Mouse (Mus musculus): ENCODE measurements around the gene Cep83. TPM values are rescaled to one million over a fixed set of nuclear protein-coding genes. Genes with fewer than 3 reads are reported as not detected.
A peak's percentile ranks its signal among the peaks of the same experiment; 100 is the strongest.

Gene Cep83
- polyA plus RNA-seq, 1 experiment from 2014 or later: 18.6 TPM

DNA sequence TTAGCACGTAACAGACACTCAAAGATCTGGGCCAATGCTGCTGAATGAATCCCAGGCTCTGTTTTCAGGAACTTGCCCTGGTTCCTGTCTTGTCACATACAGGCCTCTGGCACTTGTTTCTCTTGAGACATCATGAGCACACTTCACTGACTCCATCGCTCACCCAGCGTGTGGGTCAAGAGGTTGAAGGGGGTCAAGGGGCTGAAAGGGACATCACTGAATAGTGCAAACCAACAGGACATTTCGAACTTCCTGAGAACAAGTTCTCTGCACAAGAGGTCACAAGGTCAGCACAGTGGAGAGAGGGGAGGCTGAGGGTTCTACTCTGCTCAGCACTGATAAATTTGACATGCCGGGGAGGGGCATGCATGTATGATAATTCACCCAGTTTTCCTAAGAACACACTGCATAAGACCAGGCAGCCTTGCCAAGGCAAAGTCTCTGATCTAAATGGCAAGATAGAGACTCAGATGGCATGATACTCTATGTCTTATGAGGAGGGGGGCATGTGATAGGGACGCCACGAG is 121.6 kb downstream of the Cep83 start:
- no peaks in the 10 kb centered on the region for H3K36me3 ChIP-seq
- H3K9ac ChIP-seq: no peak overlapping the region
- H3K9me3 ChIP-seq: no peaks in the 10 kb centered on the region
- no peaks in the 10 kb centered on the region for H3K27me3 ChIP-seq (replicated peaks)
- WGBS: 63% methylated on average over 7 of the region's 7 CpGs
- no peaks in the 10 kb centered on the region for H3K4me1 ChIP-seq
- no peak overlapping the region for H3K4me3 ChIP-seq (replicated peaks)
- H3K4me2 ChIP-seq: no peak overlapping the region
- no peak for ATAC-seq (ENCODE audit: insufficient read depth, low FRiP score, low read depth)
- no peak overlapping the region for H3K27ac ChIP-seq

DNA sequence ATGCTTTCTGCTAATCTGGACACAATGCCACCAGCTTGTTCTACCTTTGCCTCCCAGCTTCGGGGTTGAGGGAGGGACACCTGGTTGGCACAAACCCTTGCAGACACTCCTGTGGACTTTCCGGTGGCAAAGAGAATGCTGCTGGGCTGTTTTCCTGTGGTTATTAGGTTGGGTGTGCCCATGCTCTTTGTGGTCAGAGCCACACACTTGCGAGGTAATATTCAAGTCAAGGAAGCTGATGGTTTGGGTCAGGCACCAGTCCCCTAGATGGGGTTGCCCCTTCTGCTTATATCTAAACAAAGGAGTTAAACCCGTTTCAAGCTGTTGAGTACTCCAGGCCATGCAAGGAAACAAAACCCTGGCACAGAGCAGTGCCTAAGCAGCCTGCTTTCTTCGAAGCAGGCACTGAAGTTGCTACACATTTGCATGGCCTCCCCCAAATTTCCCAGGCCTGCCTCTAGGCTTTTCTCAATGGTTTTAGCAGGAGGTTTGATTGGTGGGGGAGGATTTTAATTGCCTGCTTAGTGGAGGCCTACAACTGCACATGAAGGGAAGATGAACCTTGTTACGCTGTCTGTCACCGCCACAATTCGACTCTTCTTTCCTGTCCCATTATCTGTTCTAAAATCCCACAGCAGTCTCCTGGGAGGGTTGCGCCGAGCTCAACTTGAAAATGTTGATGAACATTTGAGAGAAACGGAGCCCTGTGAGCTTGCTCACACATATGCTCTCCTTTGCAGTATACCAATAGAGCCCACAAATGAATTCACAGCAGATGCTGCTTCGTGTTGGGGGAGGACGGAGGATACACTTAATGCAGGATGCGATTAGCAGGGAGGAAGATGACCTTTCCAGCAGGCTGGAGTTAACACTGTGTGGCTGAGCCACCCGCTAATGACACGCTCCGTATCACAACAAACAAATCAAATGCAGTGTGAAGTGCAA is 123.7 kb downstream of the Cep83 start:
- no peaks in the 10 kb centered on the region for H3K4me1 ChIP-seq
- no peak for ATAC-seq (ENCODE audit: insufficient read depth, low FRiP score, low read depth)
- H3K36me3 ChIP-seq: no peaks in the 10 kb centered on the region
- WGBS: 72% methylated on average over 17 of the region's 17 CpGs
- no peak overlapping the region for H3K4me2 ChIP-seq
- H3K9ac ChIP-seq: no peak overlapping the region
- H3K27ac ChIP-seq: no peak overlapping the region
- no peaks in the 10 kb centered on the region for H3K27me3 ChIP-seq (replicated peaks)
- H3K9me3 ChIP-seq: no peaks in the 10 kb centered on the region
- H3K4me3 ChIP-seq (replicated peaks): no peak overlapping the region

DNA sequence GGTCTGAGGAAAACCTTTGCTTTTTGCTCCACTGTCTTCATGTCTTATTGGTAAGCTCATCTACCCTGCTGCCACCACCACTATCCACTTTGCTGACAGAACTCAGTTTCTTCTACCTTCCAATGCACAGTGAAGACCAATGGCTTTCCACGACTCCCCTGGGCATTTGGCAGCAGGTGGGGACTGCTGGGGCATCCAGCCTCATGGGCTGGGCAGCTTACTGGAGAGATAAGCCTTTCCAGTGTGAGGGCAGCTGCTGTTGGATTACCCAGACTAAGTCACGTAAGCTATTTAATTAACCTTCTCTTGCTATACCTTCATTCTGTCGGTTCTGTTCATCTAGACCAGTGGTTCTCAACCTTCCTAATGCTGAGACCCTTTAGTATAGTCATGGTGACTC is 129.7 kb downstream of the Cep83 start:
- no peak for ATAC-seq (ENCODE audit: insufficient read depth, low FRiP score, low read depth)
- H3K9ac ChIP-seq: no peak overlapping the region
- H3K27me3 ChIP-seq (replicated peaks): no peaks in the 10 kb centered on the region
- H3K9me3 ChIP-seq: no peaks in the 10 kb centered on the region
- H3K4me2 ChIP-seq: no peak overlapping the region
- H3K4me1 ChIP-seq: no peaks in the 10 kb centered on the region
- no peak overlapping the region for H3K27ac ChIP-seq
- no peak overlapping the region for H3K4me3 ChIP-seq (replicated peaks)
- H3K36me3 ChIP-seq: no peaks in the 10 kb centered on the region
- 88% methylated on average over 3 of the region's 3 CpGs for WGBS

- no peaks in the 10 kb centered on the region for H3K36me3 ChIP-seq
- H3K4me3 ChIP-seq (replicated peaks): no peak overlapping the region
- 87% methylated on average over 17 of the region's 17 CpGs for WGBS
- H3K9ac ChIP-seq: no peak overlapping the region
- H3K4me2 ChIP-seq: no peak overlapping the region
- no peak for ATAC-seq (ENCODE audit: insufficient read depth, low FRiP score, low read depth)
- no peaks in the 10 kb centered on the region for H3K27me3 ChIP-seq (replicated peaks)
- no peak overlapping the region for H3K27ac ChIP-seq
- no peaks in the 10 kb centered on the region for H3K9me3 ChIP-seq
- no peaks in the 10 kb centered on the region for H3K4me1 ChIP-seq
These were observed 130.6 kb downstream of the Cep83 start for GRCm38 (mm10) chr10:94818781-94819665.

GRCm38 (mm10) chr10:94823971-94824760 is 135.7 kb downstream of the Cep83 start:
- no peaks in the 10 kb centered on the region for H3K9me3 ChIP-seq
- no peak overlapping the region for H3K4me2 ChIP-seq
- peaks cover 5% of the 10 kb centered on the region; the same call in 1 of the 2 replicates for H3K4me1 ChIP-seq
- WGBS: 52% methylated on average over 11 of the region's 11 CpGs
- H3K27ac ChIP-seq: no peak overlapping the region
- no peak for ATAC-seq (ENCODE audit: insufficient read depth, low FRiP score, low read depth)
- H3K36me3 ChIP-seq: no peaks in the 10 kb centered on the region
- no peaks in the 10 kb centered on the region for H3K27me3 ChIP-seq (replicated peaks)
- H3K4me3 ChIP-seq (replicated peaks): no peak overlapping the region
- no peak overlapping the region for H3K9ac ChIP-seq

DNA sequence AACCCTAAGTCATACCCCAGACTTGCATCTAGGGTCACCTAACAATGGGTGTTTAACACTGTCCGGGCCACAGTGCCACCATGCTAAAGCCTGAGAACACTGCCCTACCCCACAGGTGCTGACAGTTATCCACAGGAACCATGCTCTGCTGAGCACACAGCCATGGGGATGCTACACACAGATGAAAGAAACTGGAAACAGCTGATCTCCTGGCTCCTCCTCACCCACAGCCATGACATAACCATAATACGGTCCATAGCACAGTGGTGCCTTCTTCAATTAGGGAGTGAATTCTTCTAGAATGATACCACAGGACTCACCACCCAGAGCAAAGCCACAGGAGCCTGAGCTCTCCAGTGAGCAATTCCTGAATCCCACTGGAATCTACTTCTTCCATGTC is 137.5 kb downstream of the Cep83 start:
- ATAC-seq (ENCODE audit: insufficient read depth, low FRiP score, low read depth): no peak
- H3K27ac ChIP-seq: no peak overlapping the region
- no peaks in the 10 kb centered on the region for H3K27me3 ChIP-seq (replicated peaks)
- no peak overlapping the region for H3K9ac ChIP-seq
- H3K4me2 ChIP-seq: no peak overlapping the region
- peaks cover 12% of the 10 kb centered on the region; the same call in 1 of the 2 replicates for H3K4me1 ChIP-seq
- no peaks in the 10 kb centered on the region for H3K9me3 ChIP-seq
- no peaks in the 10 kb centered on the region for H3K36me3 ChIP-seq
- no peak overlapping the region for H3K4me3 ChIP-seq (replicated peaks)
- 92% methylated on average over 2 of the region's 2 CpGs for WGBS

DNA sequence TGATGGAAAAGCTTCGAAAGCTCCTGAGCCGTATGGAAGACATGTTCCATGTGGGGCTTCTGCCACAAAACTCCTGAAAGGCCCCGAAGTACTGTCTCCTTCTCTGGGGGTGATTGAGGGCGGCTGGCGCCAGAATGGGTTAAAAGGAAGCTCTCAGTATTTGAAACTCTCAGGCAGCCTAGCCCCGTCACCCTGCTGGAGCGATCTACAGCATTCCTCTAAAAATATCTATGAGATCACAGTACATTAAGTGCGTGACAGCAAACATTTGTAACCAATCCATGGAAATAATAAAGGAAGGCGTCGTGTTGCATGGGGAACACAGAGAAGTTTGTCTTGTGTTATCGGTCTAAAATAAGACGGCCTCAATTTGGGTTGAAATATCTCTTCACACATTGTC is 138.0 kb downstream of the Cep83 start:
- no peak overlapping the region for H3K27ac ChIP-seq
- peaks cover 14% of the 10 kb centered on the region; the same call in 1 of the 2 replicates for H3K4me1 ChIP-seq
- no peak overlapping the region for H3K4me2 ChIP-seq
- H3K27me3 ChIP-seq (replicated peaks): no peaks in the 10 kb centered on the region
- no peak overlapping the region for H3K4me3 ChIP-seq (replicated peaks)
- no peak overlapping the region for H3K9ac ChIP-seq
- H3K9me3 ChIP-seq: no peaks in the 10 kb centered on the region
- H3K36me3 ChIP-seq: no peaks in the 10 kb centered on the region
- WGBS: 76% methylated on average over 12 of the region's 12 CpGs
- ATAC-seq (ENCODE audit: insufficient read depth, low FRiP score, low read depth): no peak

DNA sequence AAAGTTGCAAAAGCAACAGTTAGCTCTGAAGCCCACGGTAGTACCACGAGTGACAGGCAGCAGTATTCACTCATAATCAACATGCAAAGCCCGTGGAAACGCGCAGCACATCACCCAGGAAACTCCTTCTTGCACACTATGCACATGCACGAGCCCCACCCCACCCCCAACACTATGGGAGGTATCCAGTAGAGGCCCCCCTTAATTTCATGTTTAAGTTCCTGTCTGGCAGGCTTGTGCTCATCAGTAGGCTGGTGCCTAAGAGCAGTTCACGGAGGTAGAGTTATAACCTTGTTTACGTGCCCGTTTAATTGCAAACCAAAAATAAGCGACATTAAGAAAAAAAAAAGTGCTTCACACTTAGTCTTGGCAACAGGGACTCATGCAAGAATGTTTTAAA is 138.9 kb downstream of the Cep83 start:
- Histone ChIP-seq H3K27ac (no peak overlapping the region), H3K4me1 (peaks cover 14% of the 10 kb centered on the region; the same call in 1 of the 2 replicates), H3K27me3 (replicated peaks) (no peaks in the 10 kb centered on the region), H3K9ac (no peak overlapping the region), H3K36me3 (no peaks in the 10 kb centered on the region), H3K4me3 (replicated peaks) (no peak overlapping the region), H3K4me2 (no peak overlapping the region), H3K9me3 (no peaks in the 10 kb centered on the region)
- ATAC-seq (ENCODE audit: insufficient read depth, low FRiP score, low read depth): no peak
- 80% methylated on average over 10 of the region's 10 CpGs for WGBS

GRCm38 (mm10) chr10:94827890-94828733 is 139.7 kb downstream of the Cep83 start:
- Histone ChIP-seq H3K27ac (no peak overlapping the region), H3K27me3 (replicated peaks) (no peaks in the 10 kb centered on the region), H3K4me1 (peaks cover 14% of the 10 kb centered on the region; the same call in 1 of the 2 replicates), H3K9ac (no peak overlapping the region), H3K36me3 (no peaks in the 10 kb centered on the region), H3K9me3 (no peaks in the 10 kb centered on the region), H3K4me3 (replicated peaks) (no peak overlapping the region), H3K4me2 (no peak overlapping the region)
- no peak for ATAC-seq (ENCODE audit: insufficient read depth, low FRiP score, low read depth)
- WGBS: 83% methylated on average over 14 of the region's 14 CpGs

DNA sequence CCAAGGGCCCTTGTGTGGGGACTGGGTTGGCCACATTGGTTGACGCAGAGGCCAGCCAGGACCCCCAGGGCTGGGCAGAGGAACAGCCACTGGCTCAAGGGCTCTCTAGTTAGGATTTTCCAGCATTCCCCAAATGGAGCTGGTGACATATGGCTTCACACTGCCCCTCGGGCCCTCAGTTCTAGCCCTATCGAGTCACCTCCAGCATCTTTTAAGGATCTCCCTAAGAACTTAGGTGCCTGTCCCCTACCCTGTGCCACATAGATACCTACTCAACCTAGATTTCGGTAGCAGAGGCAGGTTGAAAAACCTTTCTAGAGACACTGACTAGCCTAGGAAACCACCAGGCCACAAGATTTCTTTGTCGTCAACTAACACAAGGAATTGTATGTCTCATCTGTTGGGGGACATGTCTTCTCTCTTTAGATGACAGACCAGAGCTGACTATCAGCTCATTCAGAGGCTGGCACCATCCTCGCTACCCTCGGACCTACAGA is 140.3 kb downstream of the Cep83 start:
- no peak for ATAC-seq (ENCODE audit: insufficient read depth, low FRiP score, low read depth)
- H3K36me3 ChIP-seq: no peaks in the 10 kb centered on the region
- H3K9me3 ChIP-seq: no peaks in the 10 kb centered on the region
- H3K9ac ChIP-seq: no peak overlapping the region
- H3K4me2 ChIP-seq: 0 out of 2 replicates have a peak overlapping the region, but pooled peaks have one; percentile 42
- H3K4me1 ChIP-seq: peaks cover 14% of the 10 kb centered on the region; the same call in 1 of the 2 replicates
- H3K27ac ChIP-seq: peak overlapping the region; percentile 76; the same call in 1 of the 2 replicates
- WGBS: 90% methylated on average over 7 of the region's 7 CpGs
- no peaks in the 10 kb centered on the region for H3K27me3 ChIP-seq (replicated peaks)
- no peak overlapping the region for H3K4me3 ChIP-seq (replicated peaks)

Measured in stomach, embryonic 15.5 days (tissue).